ENCODE assay signal across 15 mouse cellular contexts in genomic region chr11:25772231-25772630, GRCm38 (mm10).
DNase-seq lines count a peak whose midpoint lies in the region; TF ChIP-seq lines count a peak whose summit lies in the region.
"Had no signal": no experiment of that assay in that cellular context is flagged by ENCODE, and none has a peak within 500 bp of the region (broad histone marks: within the 10 kb centered on the region; RNA-seq: fewer than 3 reads in every experiment).

No protein-coding gene starts in this region.

- intact Hi-C loops in left cerebral cortex, postnatal 10 days (cut with DNase I): no loop called here

- no peak for DNase-seq in layer of hippocampus, adult 2 months (ENCODE audit: low spot score in 2 of 2)
- no peak for DNase-seq in layer of hippocampus, postnatal 25 days (ENCODE audit: extremely low spot score in 1 of 2, low spot score in 1 of 2)
- peak; percentile 95 for DNase-seq in Muller cell, postnatal 12 days (ENCODE audit: inconsistent ontology term)
- DNase-seq in left cerebral cortex, postnatal 10 days (ENCODE audit: extremely low spot score in 1 of 2, low spot score in 2 of 2): no peak
- DNase-seq: adrenal gland, adult 2 months; adrenal gland, adult 8-10 months; adrenal gland, postnatal 10 days; adrenal gland, postnatal 14 days; adrenal gland, postnatal 25 days; adrenal gland, postnatal 36 days; B cell, adult 2 months; cerebellum, adult 11 months; cerebellum, adult 11-12 months; cerebellum, adult 18-20 months; cerebellum, adult 2 months had no signal

- no peak for TF ChIP-seq CTCF in layer of hippocampus, adult 2 months (conservative IDR thresholded peaks at IDR 0.05)

- H3K27ac ChIP-seq in layer of hippocampus, adult 2 months: 0 out of 2 replicates have a peak overlapping the region, but pooled peaks have one; percentile 10

- no peak overlapping the region for H3K4me3 ChIP-seq in layer of hippocampus, adult 2 months
